Mouse (Mus musculus): ENCODE data around the gene Fndc1. TPM values are rescaled to one million over a fixed set of nuclear protein-coding genes. Genes with fewer than 3 reads are reported as not detected.
A peak's percentile ranks its signal among the peaks of the same experiment; 100 is the strongest.

The Fndc1 gene
- polyA plus RNA-seq (2016; fragmentation: Nextera tagmentation; extraction: Ambion mirVana): 0.19 and 0.30 TPM in 2 replicates

- Histone ChIP-seq H3K4me3 (peak within 1 kb of the TSS; percentile 41), H3K4me1 (0 out of 2 replicates have a peak, but pooled peaks cover 4% of the 10 kb centered on the region), H3K9ac (no peak within 1 kb of the TSS), H3K27me3 (replicated peaks) (peaks cover 50% of the 10 kb centered on the region), H3K9me3 (replicated peaks) (no peaks in the 10 kb centered on the region), H3K4me2 (peak within 1 kb of the TSS; percentile 68), H3K27ac (no peak within 1 kb of the TSS), H3K36me3 (no peaks in the 10 kb centered on the region)
- 2% methylated on average over 60 of the region's 60 CpGs for WGBS (ENCODE audit: insufficient replicate concordance)
- ATAC-seq: no peak
Observed at GRCm38 (mm10) chr17:7826819-7827515, at the start of gene Fndc1. Fndc1 (minus strand) TSS chr17:7827302.

- Histone ChIP-seq H3K4me1 (no peaks in the 10 kb centered on the region), H3K4me3 (no peak overlapping the region), H3K4me2 (no peak overlapping the region), H3K27me3 (replicated peaks) (no peaks in the 10 kb centered on the region), H3K9ac (no peak overlapping the region), H3K36me3 (no peaks in the 10 kb centered on the region), H3K9me3 (replicated peaks) (no peaks in the 10 kb centered on the region), H3K27ac (no peak overlapping the region)
- ATAC-seq: no peak
- 84% methylated on average over 13 of the region's 13 CpGs for WGBS (ENCODE audit: insufficient replicate concordance)
Observed at GRCm38 (mm10) chr17:7876541-7876940, 49.4 kb upstream of the Fndc1 start.

- Histone ChIP-seq H3K4me3 (no peak overlapping the region), H3K36me3 (no peaks in the 10 kb centered on the region), H3K27me3 (replicated peaks) (no peaks in the 10 kb centered on the region), H3K27ac (no peak overlapping the region), H3K9me3 (replicated peaks) (no peaks in the 10 kb centered on the region), H3K4me2 (no peak overlapping the region), H3K9ac (no peak overlapping the region), H3K4me1 (no peaks in the 10 kb centered on the region)
- WGBS (ENCODE audit: insufficient replicate concordance): 48% methylated on average over 12 of the region's 12 CpGs
- ATAC-seq: no peak
Observed at GRCm38 (mm10) chr17:7875941-7876461, 48.9 kb upstream of the Fndc1 start.

- Histone ChIP-seq H3K9ac (no peak overlapping the region), H3K4me1 (no peaks in the 10 kb centered on the region), H3K9me3 (replicated peaks) (no peaks in the 10 kb centered on the region), H3K27me3 (replicated peaks) (no peaks in the 10 kb centered on the region), H3K4me2 (no peak overlapping the region), H3K27ac (no peak overlapping the region), H3K4me3 (no peak overlapping the region), H3K36me3 (no peaks in the 10 kb centered on the region)
- ATAC-seq: no peak
- WGBS (ENCODE audit: insufficient replicate concordance): 68% methylated on average over 21 of the region's 21 CpGs
Observed at GRCm38 (mm10) chr17:7874776-7875531, 47.9 kb upstream of the Fndc1 start.

GRCm38 (mm10) chr17:7873382-7873781 lies 46.3 kb upstream of the Fndc1 start:
- Histone ChIP-seq H3K36me3 (no peaks in the 10 kb centered on the region), H3K27ac (no peak overlapping the region), H3K9ac (no peak overlapping the region), H3K4me3 (no peak overlapping the region), H3K9me3 (replicated peaks) (no peaks in the 10 kb centered on the region), H3K27me3 (replicated peaks) (peaks cover 5% of the 10 kb centered on the region; the same call in 1 of the 2 replicates), H3K4me2 (no peak overlapping the region), H3K4me1 (no peaks in the 10 kb centered on the region)
- 72% methylated on average over 7 of the region's 7 CpGs for WGBS (ENCODE audit: insufficient replicate concordance)
- ATAC-seq: no peak

- 66% methylated on average over 10 of the region's 10 CpGs for WGBS (ENCODE audit: insufficient replicate concordance)
- Histone ChIP-seq H3K36me3 (no peaks in the 10 kb centered on the region), H3K4me3 (no peak overlapping the region), H3K4me1 (no peaks in the 10 kb centered on the region), H3K9ac (no peak overlapping the region), H3K27me3 (replicated peaks) (peaks cover 5% of the 10 kb centered on the region; the same call in 1 of the 2 replicates), H3K4me2 (no peak overlapping the region), H3K9me3 (replicated peaks) (no peaks in the 10 kb centered on the region), H3K27ac (no peak overlapping the region)
- no peak for ATAC-seq
Observed at GRCm38 (mm10) chr17:7871800-7872199, 44.7 kb upstream of the Fndc1 start.

GRCm38 (mm10) chr17:7870862-7871605 lies 43.9 kb upstream of the Fndc1 start:
- Histone ChIP-seq H3K4me2 (no peak overlapping the region), H3K4me1 (no peaks in the 10 kb centered on the region), H3K9ac (no peak overlapping the region), H3K27me3 (replicated peaks) (peaks cover 5% of the 10 kb centered on the region; the same call in 1 of the 2 replicates), H3K27ac (no peak overlapping the region), H3K4me3 (no peak overlapping the region), H3K36me3 (no peaks in the 10 kb centered on the region), H3K9me3 (replicated peaks) (no peaks in the 10 kb centered on the region)
- WGBS (ENCODE audit: insufficient replicate concordance): 67% methylated on average over 6 of the region's 6 CpGs
- no peak for ATAC-seq

GRCm38 (mm10) chr17:7869114-7869513 lies 42.0 kb upstream of the Fndc1 start:
- Histone ChIP-seq H3K9ac (no peak overlapping the region), H3K27ac (no peak overlapping the region), H3K4me3 (no peak overlapping the region), H3K4me2 (no peak overlapping the region), H3K27me3 (replicated peaks) (peaks cover 5% of the 10 kb centered on the region; the same call in 1 of the 2 replicates), H3K4me1 (no peaks in the 10 kb centered on the region), H3K36me3 (no peaks in the 10 kb centered on the region), H3K9me3 (replicated peaks) (no peaks in the 10 kb centered on the region)
- ATAC-seq: no peak
- WGBS (ENCODE audit: insufficient replicate concordance): 54% methylated on average over 7 of the region's 7 CpGs

GRCm38 (mm10) chr17:7868631-7869030 lies 41.5 kb upstream of the Fndc1 start:
- 4% methylated on average over 4 of the region's 4 CpGs for WGBS (ENCODE audit: insufficient replicate concordance)
- H3K27me3 ChIP-seq (replicated peaks): peaks cover 5% of the 10 kb centered on the region; the same call in 1 of the 2 replicates
- no peaks in the 10 kb centered on the region for H3K4me1 ChIP-seq
- no peak overlapping the region for H3K4me2 ChIP-seq
- no peaks in the 10 kb centered on the region for H3K9me3 ChIP-seq (replicated peaks)
- H3K36me3 ChIP-seq: no peaks in the 10 kb centered on the region
- no peak overlapping the region for H3K4me3 ChIP-seq
- no peak for ATAC-seq
- H3K27ac ChIP-seq: no peak overlapping the region
- no peak overlapping the region for H3K9ac ChIP-seq

GRCm38 (mm10) chr17:7864740-7865139 lies 37.6 kb upstream of the Fndc1 start:
- Histone ChIP-seq H3K4me1 (peaks cover 3% of the 10 kb centered on the region; the same call in 1 of the 2 replicates), H3K9ac (no peak overlapping the region), H3K4me2 (no peak overlapping the region), H3K4me3 (no peak overlapping the region), H3K27ac (no peak overlapping the region), H3K9me3 (replicated peaks) (no peaks in the 10 kb centered on the region), H3K27me3 (replicated peaks) (peaks cover 5% of the 10 kb centered on the region; the same call in 1 of the 2 replicates), H3K36me3 (no peaks in the 10 kb centered on the region)
- WGBS (ENCODE audit: insufficient replicate concordance): 11% methylated on average over 7 of the region's 7 CpGs
- ATAC-seq: no peak

GRCm38 (mm10) chr17:7863745-7864144 lies 36.6 kb upstream of the Fndc1 start:
- ATAC-seq: no peak
- Histone ChIP-seq H3K4me1 (peaks cover 3% of the 10 kb centered on the region; the same call in 1 of the 2 replicates), H3K27me3 (replicated peaks) (no peaks in the 10 kb centered on the region; the same call in 1 of the 2 replicates), H3K27ac (no peak overlapping the region), H3K36me3 (no peaks in the 10 kb centered on the region), H3K9me3 (replicated peaks) (no peaks in the 10 kb centered on the region), H3K9ac (no peak overlapping the region), H3K4me3 (no peak overlapping the region), H3K4me2 (no peak overlapping the region)
- 22% methylated on average over 4 of the region's 4 CpGs for WGBS (ENCODE audit: insufficient replicate concordance)

All from liver, embryonic 12.5 days (tissue).